Mouse (Mus musculus) stomach, postnatal 0 days (tissue): ENCODE measurements around the gene Ctsl. TPM values are rescaled to one million over a fixed set of nuclear protein-coding genes. Genes with fewer than 3 reads are reported as not detected.

Source experiments
- ATAC-seq: fragments of 200-750 bp; cut with Nextera tagmentation; 2 replicates; pipeline ENCODE4 v1.8.0; 2017; ENCODE audit not compliant: low FRiP score, low TSS enrichment
- DNase-seq: peaks from one replicate; pipeline ENCODE4 v3.0.0-alpha.2; 2016; ENCODE audit warnings: low spot score
- H3K27ac ChIP-seq: fragments of 300-500 bp; sonication (generic); replicated peaks from 2 replicates; pipeline ENCODE4 v1.5.1; 2014; ENCODE audit warnings: mild to moderate bottlenecking, control low read depth
- H3K27me3 ChIP-seq: fragments of 300-500 bp; sonication (generic); 2 replicates; pipeline ENCODE4 v1.6.1; 2014; ENCODE audit warnings: low read length; ENCODE audit not compliant: control insufficient read depth, insufficient read depth
- H3K36me3 ChIP-seq: fragments of 300-500 bp; sonication (generic); 2 replicates; pipeline ENCODE4 v1.6.1; 2014; ENCODE audit warnings: low read length, mixed read lengths; ENCODE audit not compliant: control insufficient read depth, insufficient read depth
- H3K4me1 ChIP-seq: fragments of 300-500 bp; sonication (generic); replicated peaks from 2 replicates; pipeline ENCODE4 v1.6.1; 2014; ENCODE audit warnings: antibody characterized with exemption; ENCODE audit not compliant: control insufficient read depth, insufficient read depth
- H3K4me2 ChIP-seq: fragments of 300-500 bp; sonication (generic); replicated peaks from 2 replicates; pipeline ENCODE4 v1.6.1; 2014; ENCODE audit warnings: low read depth, mild to moderate bottlenecking, control low read depth, moderate library complexity
- H3K4me3 ChIP-seq: fragments of 300-500 bp; sonication (generic); 2 replicates; pipeline ENCODE4 v1.5.1; 2014; ENCODE audit warnings: low read depth, low read length, control low read depth
- H3K9ac ChIP-seq: fragments of 300-500 bp; sonication (generic); 2 replicates; pipeline ENCODE4 v1.6.1; 2014; ENCODE audit warnings: mild to moderate bottlenecking, low read length, control low read depth, mixed read lengths
- H3K9me3 ChIP-seq: fragments of 300-500 bp; sonication (generic); 2 replicates; pipeline ENCODE4 v1.6.1; 2016; ENCODE audit warnings: low read length; ENCODE audit not compliant: control insufficient read depth
- CTCF ChIP-seq: IDR thresholded peaks from 2 replicates; pipeline ENCODE4 v1.5.1; 2016; ENCODE audit warnings: antibody characterized with exemption, low read depth, mild to moderate bottlenecking, moderate library complexity
- EP300 ChIP-seq: optimal IDR thresholded peaks from 2 replicates; pipeline ENCODE3; 2016; ENCODE audit warnings: antibody characterized with exemption
- WGBS: fragments of 180-500 bp; shearing (Covaris S2); extraction: QIAGEN DNeasy Blood & Tissue Kit; methylation state at CpG from one replicate; pipeline ENCODE4 v1.1.7; 2014; 5-methylcytosine and 5-hydroxymethylcytosine counted together
- polyA plus RNA-seq: library from polyadenylated mRNA; unstranded; fragments of >200 nt; fragmentation: Nextera tagmentation; extraction: Ambion mirVana; gene quantifications from 2 replicates; pipeline ENCODE4 v1.2.1, GENCODE M21; 2015

The Ctsl gene
- polyA plus RNA-seq, 1 experiment from 2014 or later = 183 TPM

DNA sequence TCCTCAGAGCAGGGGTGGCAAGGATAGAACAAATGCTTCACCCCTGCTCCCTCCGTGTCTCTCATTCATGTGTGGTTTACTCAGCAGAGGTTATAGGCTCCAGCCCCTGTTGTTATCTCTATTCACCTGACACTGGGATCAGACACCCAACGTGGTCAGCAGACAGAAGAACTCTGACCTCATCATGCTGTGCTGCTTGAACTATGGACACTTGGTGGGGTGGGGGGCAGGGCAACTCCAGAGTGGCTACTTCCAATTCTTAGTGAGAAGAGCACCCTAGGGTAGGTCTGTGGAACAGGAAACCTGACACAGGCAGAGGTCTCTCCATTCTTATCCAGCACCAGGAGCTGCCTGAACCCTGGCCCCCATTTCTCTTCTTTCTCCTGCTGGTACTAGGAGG lies 15.4 kb upstream of the Ctsl start:
- no peaks in the 10 kb centered on the region for H3K9me3 ChIP-seq
- no peaks in the 10 kb centered on the region for H3K36me3 ChIP-seq
- H3K27ac ChIP-seq = no peak overlapping the region
- DNase-seq (no peak), ATAC-seq (no peak)
- H3K27me3 ChIP-seq = no peaks in the 10 kb centered on the region
- H3K4me1 ChIP-seq = no peaks in the 10 kb centered on the region
- H3K4me3 ChIP-seq = no peak overlapping the region
- TF ChIP-seq EP300 (no peak), CTCF (no peak)
- H3K4me2 ChIP-seq = no peak overlapping the region
- 34% methylated on average over 2 of the region's 2 CpGs for WGBS
- H3K9ac ChIP-seq = no peak overlapping the region

DNA sequence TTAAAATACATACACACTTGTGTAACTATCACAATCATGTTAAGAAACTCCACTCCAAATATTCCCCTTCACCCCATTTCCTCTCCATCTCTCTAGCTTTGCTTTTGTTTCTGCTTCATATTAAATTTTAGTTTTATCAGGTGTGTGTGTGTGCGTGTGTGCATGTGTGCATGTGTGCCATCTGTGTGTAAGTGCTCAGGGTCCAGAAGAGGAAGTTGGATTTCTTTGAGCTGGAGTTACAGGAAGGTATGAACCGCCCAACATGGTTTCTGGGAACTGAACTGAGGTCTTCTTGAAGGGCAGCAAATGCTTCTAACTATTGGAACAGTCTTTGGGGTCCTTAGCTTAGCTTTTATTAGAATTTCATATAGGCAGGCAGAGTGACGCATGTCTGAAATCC lies 14.2 kb upstream of the Ctsl start:
- WGBS = 86% methylated on average over 3 of the region's 3 CpGs
- no peaks in the 10 kb centered on the region for H3K4me1 ChIP-seq

DNA sequence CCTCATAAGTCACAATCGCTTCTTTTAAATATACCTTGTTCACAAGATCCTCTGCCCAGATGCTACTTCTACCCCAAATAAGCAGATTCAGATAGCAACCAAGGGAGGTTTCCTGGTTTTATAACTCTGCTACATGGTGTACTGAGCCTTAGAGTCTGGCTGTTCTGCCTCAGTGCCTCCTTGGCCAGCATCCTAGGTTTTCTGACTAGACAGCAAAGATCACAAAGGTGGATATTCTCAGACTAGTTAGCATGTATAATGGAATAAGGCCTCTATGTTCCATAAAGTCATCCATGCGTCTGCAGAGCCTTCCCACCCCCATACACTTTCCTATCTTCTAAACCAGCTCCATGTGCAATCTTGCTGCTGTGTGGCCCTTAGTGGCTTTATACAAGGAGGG lies 9.6 kb upstream of the Ctsl start:
- no peak overlapping the region for H3K4me2 ChIP-seq

More for the DNA sequence above, 14.2 kb upstream of the Ctsl start:
- DNase-seq (no peak), ATAC-seq (no peak)
- no peaks in the 10 kb centered on the region for H3K27me3 ChIP-seq
- no peaks in the 10 kb centered on the region for H3K36me3 ChIP-seq
- no peaks in the 10 kb centered on the region for H3K9me3 ChIP-seq
- no peak overlapping the region for H3K4me2 ChIP-seq
- TF ChIP-seq CTCF (no peak), EP300 (no peak)
- no peak overlapping the region for H3K9ac ChIP-seq
- H3K4me3 ChIP-seq = no peak overlapping the region
- no peak overlapping the region for H3K27ac ChIP-seq

DNA sequence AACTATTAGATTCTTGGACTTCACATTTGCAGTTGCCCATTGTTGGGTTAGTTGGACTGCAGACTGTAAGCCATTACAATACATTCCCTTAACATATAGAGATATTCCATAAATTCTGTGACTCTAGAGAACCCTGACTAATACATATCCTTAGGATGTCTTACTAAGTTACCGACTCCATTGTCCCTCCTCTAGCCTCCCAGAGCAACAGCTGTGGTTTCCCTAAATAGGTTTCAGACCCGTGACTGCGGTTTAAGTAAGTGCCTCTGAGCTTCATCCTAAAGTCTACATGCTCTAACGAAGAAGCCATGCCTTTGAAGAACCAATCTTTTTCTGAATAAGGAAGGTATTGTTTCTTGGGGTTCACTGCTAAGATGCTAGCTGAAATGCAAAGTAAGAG lies 7.9 kb upstream of the Ctsl start:
- DNase-seq = no peak
- no peak overlapping the region for H3K9ac ChIP-seq
- 83% methylated on average over 4 of the region's 4 CpGs for WGBS

More for the DNA sequence above, 9.6 kb upstream of the Ctsl start:
- no peak for ATAC-seq
- Histone ChIP-seq H3K9me3 (no peaks in the 10 kb centered on the region), H3K4me3 (no peak overlapping the region), H3K27ac (no peak overlapping the region), H3K27me3 (no peaks in the 10 kb centered on the region), H3K4me1 (no peaks in the 10 kb centered on the region), H3K36me3 (no peaks in the 10 kb centered on the region), H3K9ac (no peak overlapping the region)
- TF ChIP-seq CTCF (no peak), EP300 (no peak)
- WGBS = 92% methylated on average over 2 of the region's 2 CpGs
- no peak for DNase-seq

GRCm38 (mm10) chr13:64376472-64376871 lies 5.8 kb upstream of the Ctsl start:
- Histone ChIP-seq H3K9ac (no peak overlapping the region), H3K27me3 (no peaks in the 10 kb centered on the region; the same call in 1 of the 2 replicates), H3K36me3 (no peaks in the 10 kb centered on the region), H3K4me1 (no peaks in the 10 kb centered on the region), H3K27ac (no peak overlapping the region), H3K4me2 (no peak overlapping the region), H3K4me3 (no peak overlapping the region), H3K9me3 (no peaks in the 10 kb centered on the region)
- ATAC-seq (no peak), DNase-seq (no peak)
- TF ChIP-seq CTCF (no peak), EP300 (no peak)
- 85% methylated on average over 2 of the region's 2 CpGs for WGBS

More for the DNA sequence above, 7.9 kb upstream of the Ctsl start:
- no peak overlapping the region for H3K27ac ChIP-seq
- H3K27me3 ChIP-seq = no peaks in the 10 kb centered on the region; the same call in 1 of the 2 replicates
- H3K9me3 ChIP-seq = no peaks in the 10 kb centered on the region
- no peak overlapping the region for H3K4me3 ChIP-seq
- TF ChIP-seq EP300 (no peak), CTCF (no peak)
- H3K36me3 ChIP-seq = no peaks in the 10 kb centered on the region
- H3K4me1 ChIP-seq = no peaks in the 10 kb centered on the region
- ATAC-seq = no peak
- no peak overlapping the region for H3K4me2 ChIP-seq

- Histone ChIP-seq H3K9ac (no peak overlapping the region), H3K4me2 (no peak overlapping the region), H3K9me3 (no peaks in the 10 kb centered on the region), H3K4me1 (no peaks in the 10 kb centered on the region), H3K27me3 (no peaks in the 10 kb centered on the region; the same call in 1 of the 2 replicates), H3K4me3 (no peak overlapping the region), H3K36me3 (no peaks in the 10 kb centered on the region), H3K27ac (no peak overlapping the region)
- DNase-seq = no peak
- 37% methylated on average over 7 of the region's 7 CpGs for WGBS
- TF ChIP-seq CTCF (no peak), EP300 (no peak)
- ATAC-seq = no peak
Measured at GRCm38 (mm10) chr13:64375160-64375559, 4.5 kb upstream of the Ctsl start.
